Mouse (Mus musculus) adrenal gland, adult 8-10 months (tissue): ENCODE measurements around the gene G430095P16Rik. TPM values are rescaled to one million over a fixed set of nuclear protein-coding genes. Genes with fewer than 3 reads are reported as not detected.

ENCODE experiments used
- DNase-seq: peaks from one replicate; pipeline ENCODE4 v3.0.0; 2022
- total RNA-seq, 4 experiments: library from RNA; stranded (reverse); gene quantifications; 2 replicates each; pipeline ENCODE4 v1.2.4; 2022

The G430095P16Rik gene
- under 1 TPM in 2 of 4 experiments, not detected in 2; 0.52 to 0.73 TPM for total RNA-seq

DNA sequence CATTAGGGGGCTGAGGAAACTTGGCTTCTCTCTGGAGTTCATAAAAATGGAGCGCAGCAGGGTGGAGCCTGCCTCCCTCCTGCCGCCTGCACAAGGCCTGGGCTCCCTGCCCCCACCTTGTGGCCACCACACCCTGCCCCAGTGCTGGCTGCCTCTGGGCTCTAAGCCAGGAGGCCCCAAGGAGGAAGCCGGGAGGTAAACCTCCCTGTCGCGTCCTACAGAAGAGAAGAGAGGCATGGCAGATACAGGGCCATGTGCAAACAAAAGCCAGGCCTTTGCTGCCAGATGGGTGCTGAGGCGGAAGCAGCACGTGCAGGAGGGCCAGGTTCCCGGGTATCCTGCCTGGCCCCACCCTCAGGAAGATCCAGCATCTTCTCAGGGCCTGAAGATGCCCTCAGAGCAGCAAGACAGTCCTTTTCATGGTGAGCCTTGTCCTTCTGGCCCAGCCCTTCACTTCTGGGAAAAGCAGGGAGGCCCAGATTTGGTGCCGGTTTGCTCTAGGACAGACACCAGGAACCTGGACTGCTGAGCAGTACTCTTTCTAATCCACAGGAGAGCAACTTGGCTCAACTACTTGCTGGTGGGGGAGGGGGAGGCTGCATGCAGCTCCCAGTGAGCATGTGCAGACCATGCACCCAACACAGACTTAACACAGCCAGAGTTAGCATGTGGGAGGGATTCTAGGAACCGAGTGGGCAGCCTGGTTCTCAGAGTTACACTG is at the start of gene G430095P16Rik:
Gene G430095P16Rik (plus strand): TSS at position 158 of the 721 bp plus-strand sequence.
- DNase-seq, result no peak

GRCm38 (mm10) chr8:84677305-84677704 is 45.5 kb upstream of the G430095P16Rik start:
- no peak for DNase-seq

DNA sequence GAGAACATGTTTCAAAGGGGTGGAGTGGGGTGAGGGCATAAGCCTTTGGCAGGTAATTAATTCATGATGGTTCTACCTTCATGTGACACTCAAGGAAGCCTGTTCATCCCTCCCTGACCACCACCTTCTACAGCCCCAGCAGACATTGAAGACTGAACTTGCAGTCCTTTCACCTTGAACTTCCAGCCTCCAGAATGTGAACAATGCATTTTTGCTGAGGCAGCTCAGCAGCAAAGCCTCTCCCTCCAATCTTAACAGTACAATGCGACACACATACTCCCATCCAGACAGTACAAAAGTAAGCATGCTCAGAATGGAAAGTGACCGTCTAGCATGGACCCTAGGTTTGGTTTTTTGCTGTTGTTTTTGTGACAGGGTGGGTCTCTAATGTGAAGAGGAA is 41.3 kb upstream of the G430095P16Rik start:
- DNase-seq, result no peak

DNA sequence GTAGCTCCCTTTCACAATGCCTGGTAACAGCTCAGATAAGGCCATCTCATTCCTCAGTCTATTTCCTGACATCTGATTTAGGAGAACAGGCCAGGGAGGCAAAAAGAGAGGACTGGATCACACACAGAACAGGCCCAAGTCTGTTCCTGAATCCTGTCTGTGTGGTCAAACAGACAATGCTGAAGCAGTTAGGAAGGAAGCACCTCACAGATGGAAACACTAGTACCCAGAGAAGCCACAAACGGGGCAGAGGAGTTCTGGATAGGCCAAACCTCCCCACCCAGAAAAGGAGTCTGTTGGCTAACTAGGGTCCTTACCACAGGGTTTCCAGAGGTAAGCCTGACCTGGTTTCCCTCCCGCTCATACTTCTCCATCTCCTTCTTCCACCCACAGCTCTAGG is 40.5 kb upstream of the G430095P16Rik start:
- DNase-seq, result no peak

GRCm38 (mm10) chr8:84684537-84684936 is 38.3 kb upstream of the G430095P16Rik start:
- DNase-seq, result no peak

DNA sequence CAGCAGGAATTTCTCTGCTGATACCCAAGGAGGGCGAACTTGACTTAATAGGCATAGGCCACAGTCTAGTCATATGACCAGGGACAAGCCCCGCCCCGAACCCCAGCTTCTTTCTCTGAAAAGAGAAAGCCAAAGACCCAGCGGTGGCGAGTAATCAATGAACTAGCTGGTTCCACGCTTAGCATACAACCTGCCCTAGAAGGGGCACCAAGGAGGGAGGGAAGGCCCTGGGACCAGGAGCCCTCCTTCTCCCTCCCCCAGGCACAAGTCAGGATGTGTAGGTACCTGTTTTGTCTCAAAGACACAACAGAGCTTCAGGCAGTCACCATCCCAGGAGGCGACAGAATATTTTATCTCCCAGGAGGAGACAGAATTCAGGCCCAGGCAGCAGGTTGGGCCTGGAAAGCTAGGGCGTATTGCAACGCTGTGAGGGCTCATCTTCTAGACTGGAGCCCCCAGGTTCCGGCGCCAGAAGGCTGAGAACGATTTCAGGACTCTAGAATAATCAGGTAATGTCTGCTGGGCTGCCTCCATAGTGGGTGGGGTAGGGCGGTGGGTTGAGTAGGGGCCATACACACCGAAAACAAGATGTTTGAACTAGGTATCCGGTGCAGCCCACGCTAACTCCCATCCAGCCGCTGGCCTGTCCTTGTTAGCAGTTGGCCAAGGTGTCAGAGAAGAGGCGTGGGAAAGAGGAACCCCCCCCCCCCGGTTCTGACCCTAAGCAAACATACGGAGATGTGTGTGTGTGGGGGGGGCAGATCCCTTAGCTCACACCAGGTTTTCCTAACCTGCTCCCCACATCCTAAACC is 36.4 kb upstream of the G430095P16Rik start, which contains the start of gene Trmt1:
Gene Trmt1 (plus strand): TSS at position 117 of the 812 bp plus-strand sequence.
- DNase-seq, result no peak

GRCm38 (mm10) chr8:84687003-84687704 is 35.7 kb upstream of the G430095P16Rik start:
- DNase-seq, result no peak

GRCm38 (mm10) chr8:84687705-84688100 is 35.1 kb upstream of the G430095P16Rik start, which contains the start of gene Nacc1:
Nacc1 (minus strand) TSS chr8:84687862.
- DNase-seq, result peak; percentile 84

- DNase-seq, result peak; percentile 89
Measured at GRCm38 (mm10) chr8:84689091-84689915, 33.5 kb upstream of the G430095P16Rik start.

GRCm38 (mm10) chr8:84693332-84693731 is 29.5 kb upstream of the G430095P16Rik start:
- DNase-seq, result no peak

DNA sequence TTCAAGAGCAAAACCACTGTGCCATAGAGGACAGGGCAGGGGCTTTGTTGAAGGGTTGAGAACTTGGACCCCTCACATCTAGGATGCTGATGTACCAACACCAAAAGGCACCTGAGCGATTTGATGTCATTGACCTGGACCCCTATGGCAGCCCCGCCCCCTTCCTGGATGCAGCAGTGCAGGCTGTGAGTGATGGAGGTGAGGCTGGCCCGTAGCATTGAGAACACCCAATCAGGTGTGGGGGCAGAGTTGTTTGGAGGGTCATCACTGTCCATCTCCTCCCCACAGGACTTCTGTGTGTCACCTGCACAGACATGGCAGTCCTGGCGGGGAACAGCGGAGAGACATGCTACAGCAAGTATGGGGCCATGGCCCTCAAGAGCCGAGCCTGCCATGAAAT is 27.7 kb upstream of the G430095P16Rik start:
- DNase-seq, result no peak

- no peak for DNase-seq
Measured at GRCm38 (mm10) chr8:84697166-84698130, 25.4 kb upstream of the G430095P16Rik start.

DNA sequence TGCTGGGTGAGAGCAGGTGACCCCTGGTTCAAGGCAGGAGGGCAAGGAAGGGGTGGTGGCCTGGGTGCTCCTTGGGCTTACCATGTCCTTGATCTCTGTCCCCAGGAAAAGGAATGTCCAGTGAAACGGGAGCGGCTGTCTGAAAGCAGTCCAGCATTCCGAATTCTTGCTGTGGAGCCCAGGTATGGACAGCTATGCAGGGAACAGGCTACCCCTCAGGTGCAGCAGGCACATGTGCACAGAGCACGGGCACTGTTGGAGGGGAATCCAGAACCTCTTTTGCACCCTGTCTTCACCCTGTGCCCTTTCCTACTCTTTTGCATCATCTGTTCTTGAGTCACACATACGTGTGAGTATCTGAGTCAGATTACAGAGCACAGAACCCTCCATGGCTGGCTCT is 24.5 kb upstream of the G430095P16Rik start:
- no peak for DNase-seq

DNA sequence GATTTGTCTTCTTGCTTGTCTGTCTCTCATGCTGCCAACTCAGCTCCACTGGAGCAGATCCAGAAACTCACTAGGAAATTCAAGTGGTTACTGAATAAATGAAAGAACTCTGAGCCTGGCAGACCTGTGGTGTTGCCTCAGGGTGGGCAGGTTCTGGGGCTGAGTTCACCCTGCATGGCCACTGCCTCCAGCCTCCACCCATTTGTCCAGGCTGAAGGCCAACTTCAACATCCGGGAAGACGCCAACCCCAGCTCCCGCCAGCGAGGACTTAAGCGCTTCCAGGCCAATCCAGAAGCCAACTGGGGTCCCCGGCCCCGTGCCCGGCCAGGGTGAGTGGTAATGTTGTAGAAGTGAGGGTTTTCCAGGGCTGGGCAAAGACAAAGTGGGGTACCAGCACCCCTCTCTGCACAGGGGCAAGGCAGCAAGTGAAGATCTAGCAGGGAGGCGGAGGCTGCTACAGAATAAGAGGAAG is 23.8 kb upstream of the G430095P16Rik start:
- DNase-seq, result no peak

- peak; percentile 69 for DNase-seq
Measured at GRCm38 (mm10) chr8:84699861-84700322, 22.9 kb upstream of the G430095P16Rik start.

DNA sequence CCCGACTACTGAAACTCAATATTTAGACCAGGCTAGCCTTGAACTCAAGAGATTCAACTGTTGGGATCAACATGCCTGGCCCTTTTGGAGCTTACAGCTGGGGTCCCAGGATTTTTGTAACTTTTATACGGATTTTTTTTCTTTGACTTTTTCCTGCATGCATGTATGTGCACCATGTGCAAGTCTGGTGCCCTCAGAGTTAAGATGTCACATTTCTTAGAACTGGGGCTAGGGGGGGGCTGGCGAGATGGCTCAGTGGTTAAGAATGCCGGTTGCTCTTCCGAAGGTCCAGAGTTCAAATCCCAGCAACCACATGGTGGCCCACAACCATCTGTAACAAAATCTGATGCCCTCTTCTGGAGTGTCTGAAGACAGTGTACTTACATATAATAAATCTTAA is 22.3 kb upstream of the G430095P16Rik start:
- DNase-seq, result no peak

DNA sequence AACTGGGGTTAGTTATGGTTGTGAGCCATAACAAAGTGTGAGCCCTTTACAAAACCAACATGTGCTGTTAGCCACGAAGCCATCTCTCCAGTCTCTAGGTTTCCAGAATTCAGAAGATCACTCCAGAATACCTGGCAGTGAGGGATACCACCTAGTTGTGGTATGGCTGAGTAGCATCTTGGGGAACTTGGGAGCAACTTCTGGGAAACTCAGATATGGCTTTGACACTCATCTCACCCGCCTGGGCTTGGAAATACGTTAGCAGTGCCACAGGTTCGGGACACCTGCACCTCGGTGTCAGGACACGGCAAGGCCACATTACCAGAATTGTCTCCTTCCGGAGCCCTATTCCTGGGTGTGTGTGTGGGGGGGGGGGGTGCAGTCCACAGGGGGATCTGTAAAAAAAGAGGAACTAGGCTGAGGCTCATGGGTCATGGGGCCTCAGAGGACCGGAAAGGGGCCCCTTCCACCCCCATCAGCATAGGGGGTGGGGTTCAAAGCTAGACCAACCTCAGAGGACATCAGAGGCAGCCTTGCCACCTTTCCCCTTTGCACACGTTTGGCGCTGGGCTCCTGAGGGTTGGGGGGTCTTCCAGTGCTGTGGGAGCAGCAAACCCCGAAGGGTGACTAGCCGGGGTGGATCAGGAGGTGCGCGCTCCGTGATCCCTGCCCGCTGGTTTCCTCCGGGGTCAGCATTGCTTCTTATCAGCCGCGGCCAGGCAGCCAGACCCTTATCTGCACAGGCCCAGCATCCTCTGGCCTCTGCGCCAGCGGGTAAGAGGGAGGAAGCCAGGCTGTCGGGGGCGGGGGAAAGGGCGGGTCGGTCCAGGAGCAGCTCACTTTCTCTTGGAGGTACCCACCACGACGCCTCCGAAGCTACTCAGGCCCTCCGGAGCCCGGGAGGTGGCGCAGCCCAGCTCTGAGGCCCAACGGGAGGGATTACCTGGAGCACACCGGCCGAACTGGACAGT is 21.6 kb upstream of the G430095P16Rik start, which contains the start of gene Lyl1:
Gene Lyl1 (plus strand): TSS at position 517 of the 971 bp plus-strand sequence.
- DNase-seq, result no peak

DNA sequence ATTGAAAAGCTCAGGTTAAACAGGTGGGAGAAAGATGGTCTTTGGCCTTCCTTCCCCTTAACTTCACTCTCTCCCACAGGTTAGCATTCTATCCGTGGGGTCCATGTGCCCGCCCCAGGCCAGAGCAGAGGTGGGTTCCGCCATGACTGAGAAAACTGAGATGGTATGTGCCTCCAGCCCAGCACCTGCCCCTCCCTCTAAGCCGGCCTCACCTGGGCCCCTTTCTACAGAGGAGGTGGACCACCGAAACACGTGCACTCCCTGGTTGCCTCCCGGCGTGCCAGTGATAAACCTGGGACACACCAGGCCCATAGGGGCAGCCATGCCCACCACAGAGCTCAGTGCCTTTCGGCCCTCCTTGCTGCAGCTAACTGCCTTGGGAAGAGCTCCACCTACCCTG is 20.2 kb upstream of the G430095P16Rik start:
- DNase-seq, result no peak

DNA sequence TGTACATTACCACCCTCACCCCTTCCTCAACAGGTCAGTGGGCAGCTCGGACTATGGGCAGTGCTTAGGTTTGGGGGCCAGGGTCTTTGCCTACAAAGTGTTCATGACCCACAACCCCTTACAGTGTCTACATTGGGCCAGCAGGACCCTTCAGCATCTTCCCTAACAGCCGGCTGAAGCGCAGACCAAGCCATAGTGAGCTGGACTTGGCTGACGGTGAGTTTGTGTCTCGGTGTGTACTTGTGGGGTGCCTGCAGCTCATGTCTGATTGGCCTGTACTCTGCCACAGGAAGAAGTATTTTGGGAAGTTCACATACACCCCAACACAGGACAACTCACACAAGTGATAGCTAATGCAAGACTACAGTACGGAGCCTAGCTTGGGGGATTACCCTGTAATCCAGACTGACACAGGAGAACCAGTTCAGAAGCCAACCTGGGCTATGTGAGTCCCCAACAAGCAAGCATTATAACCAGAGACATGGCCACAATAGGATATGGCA is 19.8 kb upstream of the G430095P16Rik start:
- no peak for DNase-seq
